Mouse (Mus musculus): ENCODE results near the gene Zfp366. TPM values are rescaled to one million over a fixed set of nuclear protein-coding genes. Genes with fewer than 3 reads are reported as not detected.

The Zfp366 gene
- polyA plus RNA-seq, 1 experiment from 2014 or later = 0.62 TPM

DNA sequence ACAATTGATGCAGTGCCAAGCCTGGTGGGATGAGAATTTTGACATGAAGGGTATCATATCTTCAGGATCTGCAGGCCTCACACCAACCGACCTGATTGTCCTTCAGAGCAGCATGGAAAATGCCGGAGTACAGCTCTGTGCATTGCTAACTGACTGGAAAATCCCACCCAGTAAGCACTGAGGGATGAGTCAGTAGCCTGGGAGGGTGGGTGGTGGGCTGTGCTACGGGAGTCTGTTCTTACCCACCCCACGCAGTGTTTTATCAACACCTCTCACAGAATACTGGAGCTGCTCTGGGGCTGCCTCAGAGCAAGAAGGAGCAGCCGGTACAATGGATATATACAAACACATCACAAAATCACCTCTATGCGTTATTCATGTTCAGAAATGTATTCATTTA, 79.9 kb downstream of the Zfp366 start:
- Histone ChIP-seq H3K36me3 (ENCODE audit: control insufficient read depth, insufficient read depth, low read length) (no peaks in the 10 kb centered on the region), H3K4me1 (ENCODE audit: control insufficient read depth, insufficient read depth, low read length) (no peaks in the 10 kb centered on the region), H3K9me3 (ENCODE audit: control insufficient read depth, low read length) (no peaks in the 10 kb centered on the region), H3K27ac (ENCODE audit: low read depth, low read length) (no peak overlapping the region), H3K4me3 (ENCODE audit: low read depth, low read length) (no peak overlapping the region), H3K27me3 (ENCODE audit: control insufficient read depth, insufficient read depth, low read length) (no peaks in the 10 kb centered on the region), H3K4me2 (ENCODE audit: low read depth, low read length) (no peak overlapping the region), H3K9ac (replicated peaks; ENCODE audit: low read depth, low read length) (no peak overlapping the region)
- 88% methylated on average over 6 of the region's 6 CpGs for WGBS
- no peak for ATAC-seq (ENCODE audit: low read depth)

DNA sequence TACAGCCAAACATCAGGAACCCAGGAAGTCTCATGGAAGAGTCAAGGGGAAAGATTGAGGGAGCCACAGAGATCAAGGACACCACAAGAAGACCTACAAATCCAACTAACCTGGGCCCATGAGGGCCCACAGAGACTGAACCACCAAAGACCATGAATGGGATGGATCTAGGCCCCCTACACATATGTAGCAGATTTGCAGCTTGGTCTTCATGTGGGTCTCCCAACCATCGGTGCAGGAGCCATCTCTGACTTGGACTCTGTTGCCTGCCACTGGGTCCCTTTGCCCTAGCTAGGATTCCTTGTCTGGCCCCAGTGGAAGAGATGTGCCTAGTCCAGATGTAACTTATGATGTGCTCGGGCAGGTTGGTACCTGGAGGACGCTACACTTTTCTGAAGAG, 87.4 kb downstream of the Zfp366 start:
- Histone ChIP-seq H3K27me3 (ENCODE audit: control insufficient read depth, insufficient read depth, low read length) (no peaks in the 10 kb centered on the region), H3K36me3 (ENCODE audit: control insufficient read depth, insufficient read depth, low read length) (no peaks in the 10 kb centered on the region), H3K9me3 (ENCODE audit: control insufficient read depth, low read length) (no peaks in the 10 kb centered on the region), H3K9ac (replicated peaks; ENCODE audit: low read depth, low read length) (no peak overlapping the region), H3K27ac (ENCODE audit: low read depth, low read length) (no peak overlapping the region), H3K4me1 (ENCODE audit: control insufficient read depth, insufficient read depth, low read length) (no peaks in the 10 kb centered on the region), H3K4me2 (ENCODE audit: low read depth, low read length) (no peak overlapping the region), H3K4me3 (ENCODE audit: low read depth, low read length) (no peak overlapping the region)
- WGBS = 95% methylated on average over 3 of the region's 3 CpGs
- ATAC-seq (ENCODE audit: low read depth) = no peak

DNA sequence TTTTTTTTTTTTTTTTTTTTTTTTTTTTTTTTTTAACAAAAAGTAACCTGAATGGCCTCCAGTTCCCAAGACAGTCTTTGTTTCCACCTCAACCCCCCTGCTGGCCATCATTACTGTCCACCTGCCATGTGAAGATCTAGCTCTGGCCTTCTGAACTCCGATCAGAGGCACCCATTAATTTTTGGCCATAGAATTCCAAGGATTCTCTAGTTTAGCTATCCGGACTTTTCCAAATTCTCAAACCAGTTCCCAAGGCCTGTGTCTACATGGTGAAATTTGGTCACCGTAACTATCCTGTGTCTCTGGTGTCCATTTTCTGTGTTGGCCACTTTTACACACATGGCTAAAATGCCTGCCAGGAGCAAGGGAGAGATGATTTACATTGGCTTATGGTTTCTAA, 92.9 kb downstream of the Zfp366 start:
- H3K4me3 ChIP-seq (ENCODE audit: low read depth, low read length) = no peak overlapping the region
- no peak overlapping the region for H3K27ac ChIP-seq (ENCODE audit: low read depth, low read length)
- H3K9ac ChIP-seq (replicated peaks; ENCODE audit: low read depth, low read length) = no peak overlapping the region
- H3K4me2 ChIP-seq (ENCODE audit: low read depth, low read length) = no peak overlapping the region
- no peaks in the 10 kb centered on the region for H3K27me3 ChIP-seq (ENCODE audit: control insufficient read depth, insufficient read depth, low read length)
- 93% methylated on average over 3 of the region's 3 CpGs for WGBS
- no peak for ATAC-seq (ENCODE audit: low read depth)
- no peaks in the 10 kb centered on the region for H3K4me1 ChIP-seq (ENCODE audit: control insufficient read depth, insufficient read depth, low read length)
- no peaks in the 10 kb centered on the region for H3K9me3 ChIP-seq (ENCODE audit: control insufficient read depth, low read length)
- no peaks in the 10 kb centered on the region for H3K36me3 ChIP-seq (ENCODE audit: control insufficient read depth, insufficient read depth, low read length)

DNA sequence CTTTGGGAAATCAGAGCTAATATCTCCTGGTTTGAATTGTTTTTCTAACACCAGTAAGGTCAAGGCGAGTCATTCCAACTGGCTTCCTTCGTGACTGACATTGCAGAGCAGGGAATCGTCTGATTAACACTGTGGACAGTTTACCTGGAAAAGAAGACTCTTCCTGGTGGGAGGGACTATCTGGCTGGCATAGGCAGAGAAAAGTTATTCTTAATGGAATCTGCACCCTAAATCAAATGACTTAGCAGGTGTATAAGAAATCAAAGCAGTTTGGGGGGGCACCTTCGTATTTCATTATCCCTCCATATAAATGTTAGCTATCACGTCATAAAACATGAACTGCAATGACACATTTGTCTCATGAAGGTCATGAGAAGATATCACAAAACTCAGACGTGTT, 93.9 kb downstream of the Zfp366 start:
- Histone ChIP-seq H3K4me2 (ENCODE audit: low read depth, low read length) (no peak overlapping the region), H3K4me3 (ENCODE audit: low read depth, low read length) (no peak overlapping the region), H3K36me3 (ENCODE audit: control insufficient read depth, insufficient read depth, low read length) (no peaks in the 10 kb centered on the region), H3K27ac (ENCODE audit: low read depth, low read length) (no peak overlapping the region), H3K9me3 (ENCODE audit: control insufficient read depth, low read length) (no peaks in the 10 kb centered on the region), H3K4me1 (ENCODE audit: control insufficient read depth, insufficient read depth, low read length) (no peaks in the 10 kb centered on the region), H3K9ac (replicated peaks; ENCODE audit: low read depth, low read length) (no peak overlapping the region), H3K27me3 (ENCODE audit: control insufficient read depth, insufficient read depth, low read length) (no peaks in the 10 kb centered on the region)
- ATAC-seq (ENCODE audit: low read depth) = no peak
- WGBS = 84% methylated on average over 6 of the region's 6 CpGs

DNA sequence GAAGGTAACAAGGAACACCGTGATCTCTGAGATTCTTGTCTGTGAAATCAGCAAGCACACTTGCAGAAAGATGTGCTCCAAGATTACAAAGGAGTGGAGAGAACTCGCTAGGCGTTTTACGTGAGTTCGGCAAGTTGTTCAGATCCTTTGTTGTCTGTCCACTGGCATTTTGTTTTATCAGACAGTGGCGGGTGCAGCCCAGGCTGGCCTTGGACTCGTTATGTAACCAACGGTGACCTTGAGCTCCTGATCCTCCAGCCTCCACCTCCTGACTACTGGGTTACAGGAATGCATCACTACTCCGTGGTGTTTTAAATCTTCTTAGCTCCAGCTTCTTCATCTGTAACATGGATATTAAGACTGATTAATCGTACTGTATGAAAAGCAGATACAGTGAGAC, 94.7 kb downstream of the Zfp366 start:
- Histone ChIP-seq H3K4me2 (ENCODE audit: low read depth, low read length) (no peak overlapping the region), H3K27ac (ENCODE audit: low read depth, low read length) (no peak overlapping the region), H3K4me3 (ENCODE audit: low read depth, low read length) (no peak overlapping the region), H3K9ac (replicated peaks; ENCODE audit: low read depth, low read length) (no peak overlapping the region), H3K27me3 (ENCODE audit: control insufficient read depth, insufficient read depth, low read length) (no peaks in the 10 kb centered on the region), H3K9me3 (ENCODE audit: control insufficient read depth, low read length) (no peaks in the 10 kb centered on the region), H3K36me3 (ENCODE audit: control insufficient read depth, insufficient read depth, low read length) (no peaks in the 10 kb centered on the region), H3K4me1 (ENCODE audit: control insufficient read depth, insufficient read depth, low read length) (peaks cover 6% of the 10 kb centered on the region; the same call in 1 of the 2 replicates)
- ATAC-seq (ENCODE audit: low read depth) = no peak
- 73% methylated on average over 10 of the region's 10 CpGs for WGBS

DNA sequence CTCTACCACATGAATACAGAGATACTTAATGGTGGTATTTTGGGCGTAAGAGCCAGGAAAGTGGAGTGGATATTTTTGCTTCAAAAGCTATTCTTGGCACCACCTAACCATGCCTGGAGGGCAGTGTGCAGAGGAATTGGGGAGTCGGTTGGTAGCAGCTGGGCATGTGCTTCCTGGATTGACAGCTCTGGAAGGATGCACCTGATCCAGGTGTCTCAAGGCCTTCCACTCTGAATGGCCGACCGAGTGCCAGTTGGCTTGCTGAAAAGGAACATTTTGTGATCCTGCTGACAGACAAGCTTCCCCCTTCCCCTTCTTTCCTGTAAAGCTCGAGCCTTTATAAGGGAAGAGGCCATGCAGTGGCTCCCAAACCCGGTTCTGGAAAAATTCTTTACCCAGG, 98.3 kb downstream of the Zfp366 start:
- ATAC-seq (ENCODE audit: low read depth) = no peak
- H3K27ac ChIP-seq (ENCODE audit: low read depth, low read length) = no peak overlapping the region
- no peak overlapping the region for H3K9ac ChIP-seq (replicated peaks; ENCODE audit: low read depth, low read length)
- WGBS = 78% methylated on average over 6 of the region's 6 CpGs
- no peaks in the 10 kb centered on the region for H3K36me3 ChIP-seq (ENCODE audit: control insufficient read depth, insufficient read depth, low read length)
- H3K27me3 ChIP-seq (ENCODE audit: control insufficient read depth, insufficient read depth, low read length) = no peaks in the 10 kb centered on the region
- no peak overlapping the region for H3K4me2 ChIP-seq (ENCODE audit: low read depth, low read length)
- H3K9me3 ChIP-seq (ENCODE audit: control insufficient read depth, low read length) = no peaks in the 10 kb centered on the region
- peaks cover 14% of the 10 kb centered on the region; the same call in 1 of the 2 replicates for H3K4me1 ChIP-seq (ENCODE audit: control insufficient read depth, insufficient read depth, low read length)
- H3K4me3 ChIP-seq (ENCODE audit: low read depth, low read length) = no peak overlapping the region

DNA sequence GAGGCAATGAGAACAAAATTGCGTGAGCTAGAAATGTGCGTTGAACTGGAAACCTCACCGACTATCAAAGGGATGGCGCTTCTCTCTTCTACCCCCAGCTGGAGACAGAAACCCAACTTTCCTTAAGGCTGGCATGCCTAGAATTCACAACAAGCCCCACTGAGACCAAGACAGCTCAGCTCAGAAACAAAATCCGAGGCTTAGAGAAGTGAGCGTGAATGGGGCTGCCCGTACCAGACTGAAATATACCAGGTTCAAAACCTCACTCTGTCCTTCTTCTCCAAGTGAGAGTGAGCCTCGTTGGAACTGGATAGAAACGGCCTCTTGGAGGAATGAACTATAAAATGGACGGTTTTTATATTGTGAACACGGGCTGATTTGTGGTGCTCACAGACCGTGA, 99.3 kb downstream of the Zfp366 start:
- Histone ChIP-seq H3K36me3 (ENCODE audit: control insufficient read depth, insufficient read depth, low read length) (no peaks in the 10 kb centered on the region), H3K27me3 (ENCODE audit: control insufficient read depth, insufficient read depth, low read length) (no peaks in the 10 kb centered on the region), H3K4me1 (ENCODE audit: control insufficient read depth, insufficient read depth, low read length) (peaks cover 14% of the 10 kb centered on the region; the same call in 1 of the 2 replicates), H3K4me3 (ENCODE audit: low read depth, low read length) (no peak overlapping the region), H3K27ac (ENCODE audit: low read depth, low read length) (peak overlapping the region; percentile 58), H3K4me2 (ENCODE audit: low read depth, low read length) (peak overlapping the region; percentile 24; the same call in 1 of the 2 replicates), H3K9ac (replicated peaks; ENCODE audit: low read depth, low read length) (no peak overlapping the region), H3K9me3 (ENCODE audit: control insufficient read depth, low read length) (no peaks in the 10 kb centered on the region)
- WGBS = 49% methylated on average over 12 of the region's 12 CpGs
- peak; percentile 19; the same call in 1 of the 2 replicates for ATAC-seq (ENCODE audit: low read depth)

DNA sequence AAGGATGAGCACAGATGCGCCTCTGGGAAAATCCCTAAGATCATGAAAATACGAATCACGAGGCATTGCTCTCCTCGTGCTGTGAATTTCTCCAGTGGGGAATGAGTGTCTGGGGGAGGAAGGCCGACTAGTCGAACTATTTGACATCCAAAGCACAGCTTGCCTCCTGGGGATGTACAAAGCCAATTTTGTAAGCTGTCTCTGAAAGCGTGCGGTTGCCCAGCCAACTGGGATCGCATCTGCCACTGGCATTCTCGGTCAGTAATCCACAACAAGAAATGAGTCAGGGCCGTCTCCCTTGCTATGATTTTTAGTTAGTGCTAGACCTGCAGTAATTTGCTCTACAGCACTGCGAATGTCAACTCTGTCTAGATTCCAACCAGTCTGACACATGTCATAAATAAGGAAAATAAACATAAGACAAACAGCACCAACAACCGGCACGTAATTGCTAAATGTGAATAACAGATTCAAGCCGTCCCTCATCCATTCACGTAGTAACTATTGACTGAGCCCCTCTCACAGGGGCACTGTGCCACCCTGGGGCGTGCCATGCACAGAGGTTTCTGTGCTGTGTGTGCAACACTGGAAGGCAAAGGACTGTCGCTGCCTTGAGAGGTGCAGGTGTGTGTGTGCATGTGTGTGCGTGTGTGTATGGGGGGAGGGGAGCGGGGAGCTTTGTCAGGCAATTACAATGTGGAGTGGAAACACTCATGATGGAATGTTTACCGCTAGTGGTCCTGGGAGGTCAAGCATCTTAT, 100.0 kb downstream of the Zfp366 start:
- ATAC-seq (ENCODE audit: low read depth) = peak; percentile 85

DNA sequence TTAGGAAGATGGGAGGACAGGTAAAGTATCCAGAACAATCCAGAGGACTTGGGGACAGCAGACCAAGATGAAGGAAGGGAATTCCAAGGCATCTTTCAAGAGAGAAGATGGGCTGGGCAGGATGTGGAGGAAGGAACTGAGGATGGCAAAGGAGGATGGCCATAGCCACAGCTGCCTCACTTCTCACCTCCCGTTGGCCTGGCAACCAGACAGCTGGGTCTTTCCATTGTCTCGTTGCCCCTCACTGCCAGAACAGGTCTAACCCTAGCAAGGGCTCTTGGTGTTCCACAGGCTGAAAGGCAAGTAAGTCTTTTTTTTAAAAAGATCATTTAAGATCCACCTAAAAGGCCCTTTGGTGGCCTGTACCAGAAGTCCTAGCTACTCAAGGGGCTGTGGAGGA, 100.6 kb downstream of the Zfp366 start:
- Histone ChIP-seq H3K4me2 (ENCODE audit: low read depth, low read length) (no peak overlapping the region), H3K36me3 (ENCODE audit: control insufficient read depth, insufficient read depth, low read length) (no peaks in the 10 kb centered on the region), H3K9ac (replicated peaks; ENCODE audit: low read depth, low read length) (no peak overlapping the region), H3K4me1 (ENCODE audit: control insufficient read depth, insufficient read depth, low read length) (peaks cover 14% of the 10 kb centered on the region; the same call in 1 of the 2 replicates), H3K27ac (ENCODE audit: low read depth, low read length) (peak overlapping the region; percentile 65; the same call in 1 of the 2 replicates), H3K4me3 (ENCODE audit: low read depth, low read length) (no peak overlapping the region), H3K9me3 (ENCODE audit: control insufficient read depth, low read length) (no peaks in the 10 kb centered on the region), H3K27me3 (ENCODE audit: control insufficient read depth, insufficient read depth, low read length) (no peaks in the 10 kb centered on the region)
- no peak for ATAC-seq (ENCODE audit: low read depth)
- WGBS = 50% methylated on average over 2 of the region's 2 CpGs

More for the DNA sequence above, 100.0 kb downstream of the Zfp366 start:
- 45% methylated on average over 21 of the region's 21 CpGs for WGBS
- Histone ChIP-seq H3K27ac (ENCODE audit: low read depth, low read length) (peak overlapping the region; percentile 65), H3K9ac (replicated peaks; ENCODE audit: low read depth, low read length) (no peak overlapping the region), H3K36me3 (ENCODE audit: control insufficient read depth, insufficient read depth, low read length) (no peaks in the 10 kb centered on the region), H3K9me3 (ENCODE audit: control insufficient read depth, low read length) (no peaks in the 10 kb centered on the region), H3K4me2 (ENCODE audit: low read depth, low read length) (peak overlapping the region; percentile 24; the same call in 1 of the 2 replicates), H3K27me3 (ENCODE audit: control insufficient read depth, insufficient read depth, low read length) (no peaks in the 10 kb centered on the region), H3K4me3 (ENCODE audit: low read depth, low read length) (no peak overlapping the region), H3K4me1 (ENCODE audit: control insufficient read depth, insufficient read depth, low read length) (peaks cover 14% of the 10 kb centered on the region; the same call in 1 of the 2 replicates)

All from neural tube, embryonic 14.5 days (tissue).